Mouse (Mus musculus) CH12.LX (cell line): ENCODE measurements around the gene Ubr4. TPM values are rescaled to one million over a fixed set of nuclear protein-coding genes. Genes with fewer than 3 reads are reported as not detected.

Experiments used
- DNase-seq: peaks from one replicate; pipeline ENCODE4 v3.0.0-alpha.2; 2013; ENCODE audit errors: extremely low read depth
- H3K27ac ChIP-seq: 2 replicates; pipeline ENCODE4 v1.5.1; 2012; ENCODE audit warnings: low read depth, mild to moderate bottlenecking, control low read depth, moderate library complexity; ENCODE audit not compliant: insufficient read depth
- H3K27me3 ChIP-seq: replicated peaks from 2 replicates; pipeline ENCODE3; 2012; ENCODE audit warnings: inconsistent platforms
- H3K36me3 ChIP-seq, 2 experiments: replicated peaks in 1 of 2; 2 replicates each; pipeline versions ENCODE3 to v1.6.1; 2012; ENCODE audit warnings: inconsistent platforms in 1 of 2, low read length in 1 of 2, mild to moderate bottlenecking in 1 of 2, mixed read lengths in 1 of 2, moderate library complexity in 1 of 2; ENCODE audit not compliant: control insufficient read depth in 1 of 2, insufficient read depth in 1 of 2
- H3K4me1 ChIP-seq, 2 experiments: 2 replicates each; pipeline ENCODE4 v1.6.1; 2012; ENCODE audit warnings: inconsistent platforms in 1 of 2, moderate library complexity in 1 of 2; ENCODE audit not compliant: insufficient read depth in 2 of 2, control insufficient read depth in 1 of 2
- H3K4me2 ChIP-seq: 2 replicates; pipeline ENCODE4 v1.6.1; 2012; ENCODE audit warnings: low read depth, mild to moderate bottlenecking, control low read depth; ENCODE audit not compliant: poor library complexity, insufficient read depth, severe bottlenecking
- H3K4me3 ChIP-seq, 3 experiments: fragments of 150-350 bp in 1 of 3; sonication (generic) in 1 of 3; replicated peaks in 1 of 3; 2 replicates each; pipeline versions ENCODE3 to v1.5.1; 2011 to 2012; ENCODE audit warnings: low read depth in 2 of 3, low read length in 2 of 3, mild to moderate bottlenecking in 2 of 3, moderate library complexity in 2 of 3, control low read depth in 1 of 3, improper control_type of control experiment in 1 of 3, inconsistent platforms in 1 of 3, mixed read lengths in 1 of 3; ENCODE audit not compliant: poor library complexity in 1 of 3
- H3K79me2 ChIP-seq: replicated peaks from 2 replicates; pipeline ENCODE4 v1.6.1; 2012; ENCODE audit warnings: mild to moderate bottlenecking, moderate library complexity; ENCODE audit not compliant: control insufficient read depth, poor library complexity, insufficient read depth, severe bottlenecking; ENCODE audit errors: extremely low read depth
- H3K9ac ChIP-seq: 2 replicates; pipeline ENCODE4 v1.6.1; 2012; ENCODE audit warnings: low read depth, mild to moderate bottlenecking, control low read depth, moderate library complexity; ENCODE audit not compliant: insufficient read depth
- H3K9me3 ChIP-seq: replicated peaks from 2 replicates; pipeline ENCODE3; 2012; ENCODE audit warnings: low read length, inconsistent platforms, mixed read lengths
- CHD2 ChIP-seq: IDR thresholded peaks from 2 replicates; pipeline ENCODE4 v1.6.1; 2011; ENCODE audit warnings: low read length, improper control_type of control experiment
- E2F4 ChIP-seq: IDR thresholded peaks from 2 replicates; pipeline ENCODE4 v1.6.1; 2011; ENCODE audit warnings: low read depth, low read length, improper control_type of control experiment; ENCODE audit not compliant: insufficient replicate concordance
- ELF1 ChIP-seq: IDR thresholded peaks from 2 replicates; pipeline ENCODE4 v1.6.1; 2014; ENCODE audit warnings: low read depth, mild to moderate bottlenecking, inconsistent platforms, low read length, improper control_type of control experiment
- EP300 ChIP-seq: IDR thresholded peaks from 2 replicates; pipeline ENCODE4 v1.6.1; 2011; ENCODE audit warnings: low read length, improper control_type of control experiment
- IRF4 ChIP-seq: IDR thresholded peaks from 2 replicates; pipeline ENCODE4 v1.6.1; 2014; ENCODE audit warnings: low read depth, mild to moderate bottlenecking, inconsistent platforms, low read length, improper control_type of control experiment
- MAFK ChIP-seq: IDR thresholded peaks from 2 replicates; pipeline ENCODE4 v1.6.1; 2011; ENCODE audit warnings: low read length, improper control_type of control experiment; ENCODE audit not compliant: insufficient replicate concordance
- MAZ ChIP-seq: IDR thresholded peaks from 2 replicates; pipeline ENCODE4 v1.6.1; 2012; ENCODE audit warnings: low read depth, mild to moderate bottlenecking, inconsistent platforms, low read length, improper control_type of control experiment, moderate library complexity
- MXI1 ChIP-seq: IDR thresholded peaks from 2 replicates; pipeline ENCODE4 v1.6.1; 2011; ENCODE audit warnings: mild to moderate bottlenecking, low read depth, low read length, improper control_type of control experiment
- MYC ChIP-seq: IDR thresholded peaks from 2 replicates; pipeline ENCODE4 v1.6.1; 2011; ENCODE audit warnings: low read depth, mild to moderate bottlenecking, improper control_type of control experiment, low read length
- PAX5 ChIP-seq: IDR thresholded peaks from 2 replicates; pipeline ENCODE4 v1.6.1; 2012; ENCODE audit warnings: low read length, inconsistent platforms, mixed read lengths
- POLR2A ChIP-seq: IDR thresholded peaks from 2 replicates; pipeline ENCODE4 v1.6.1; 2011; ENCODE audit warnings: low read depth, mild to moderate bottlenecking, improper control_type of control experiment, low read length
- RAD21 ChIP-seq: IDR thresholded peaks from 2 replicates; pipeline ENCODE4 v1.6.1; 2011; ENCODE audit warnings: low read depth, mild to moderate bottlenecking, low read length, improper control_type of control experiment, moderate library complexity
- RCOR1 ChIP-seq: conservative IDR thresholded peaks from 2 replicates; pipeline ENCODE4 v1.6.1; 2012; ENCODE audit warnings: low read depth, mild to moderate bottlenecking, inconsistent platforms, low read length, improper control_type of control experiment
- TCF12 ChIP-seq: IDR thresholded peaks from 2 replicates; pipeline ENCODE4 v1.6.1; 2014; ENCODE audit warnings: low read depth, mild to moderate bottlenecking, inconsistent platforms, low read length, improper control_type of control experiment
- ZKSCAN1 ChIP-seq: IDR thresholded peaks from 2 replicates; pipeline ENCODE4 v1.6.1; 2012; ENCODE audit warnings: low read depth, inconsistent platforms, low read length, improper control_type of control experiment, borderline replicate concordance
- dilution Hi-C: fragments of 300-500 bp; cut with MboI; formaldehyde crosslinking; loops from 2 replicates; pipeline ENCODE4 v1.14.3; 2020; ENCODE audit warnings: low sequenced_read_pairs; ENCODE audit not compliant: extremely low pct_unique_long_range_greater_than_20kb, extremely low pct_ligation_motif_present
- in situ Hi-C: fragments of 300-500 bp; cut with MboI; formaldehyde crosslinking; loops from 3 replicates; pipeline ENCODE4 v1.14.3; 2019; ENCODE audit warnings: low sequenced_read_pairs, low pct_ligation_motif_present, low pct_unique_long_range_greater_than_20kb, mixed read lengths
- polyA plus RNA-seq: library from polyadenylated mRNA; unstranded; fragments of >175 nt; gene quantifications from 2 replicates; pipeline ENCODE4 v1.2.1, GENCODE M21; 2012; ENCODE audit warnings: low read depth; ENCODE audit not compliant: insufficient read length
- total RNA-seq, 2 experiments: library from RNA; depleted of rRNA; stranded (reverse); fragments of 300-350 nt in 1 of 2; fragments of >200 nt in 1 of 2; gene quantifications; 2 replicates each; pipeline ENCODE4 v1.2.3; 2012 to 2014

Ubr4 gene
- total and polyA plus RNA-seq, 3 experiments = 43.0 to 102 (median 90.8) TPM

- TF ChIP-seq MYC = no peak
- no peak for TF ChIP-seq POLR2A
- no peak for TF ChIP-seq MAFK
Measured at GRCm38 (mm10) chr4:139481400-139481799, 129.0 kb downstream of the Ubr4 start (continued).

GRCm38 (mm10) chr4:139483461-139484105, 131.2 kb downstream of the Ubr4 start:
- H3K27me3 ChIP-seq = no peaks in the 10 kb centered on the region
- TF ChIP-seq ELF1 = no peak
- no peak for TF ChIP-seq MAZ
- no peak for TF ChIP-seq EP300
- TF ChIP-seq ZKSCAN1 = no peak
- TF ChIP-seq PAX5 = no peak
- H3K9me3 ChIP-seq = no peaks in the 10 kb centered on the region
- peaks cover 90 to 98% of the 10 kb centered on the region in 2 experiments for H3K36me3 ChIP-seq
- in situ Hi-C loops = no loop called here
- no peak overlapping the region for H3K27ac ChIP-seq
- no peak for DNase-seq
- H3K79me2 ChIP-seq = no peaks in the 10 kb centered on the region
- H3K4me1 ChIP-seq = peaks cover 0 to 5% of the 10 kb centered on the region in 2 experiments; a peak in 1 of 4 replicates
- no peak overlapping the region for H3K4me3 ChIP-seq
- H3K4me2 ChIP-seq = no peak overlapping the region
- dilution Hi-C loops = no loop called here
- no peak overlapping the region for H3K9ac ChIP-seq

GRCm38 (mm10) chr4:139484496-139484895, 132.1 kb downstream of the Ubr4 start:
- Histone ChIP-seq H3K4me2 (no peak overlapping the region), H3K79me2 (no peaks in the 10 kb centered on the region), H3K4me1 (peaks cover 0 to 5% of the 10 kb centered on the region in 2 experiments; a peak in 1 of 4 replicates), H3K9ac (no peak overlapping the region), H3K9me3 (no peaks in the 10 kb centered on the region), H3K27me3 (no peaks in the 10 kb centered on the region), H3K36me3 (peaks cover 89 to 98% of the 10 kb centered on the region in 2 experiments), H3K4me3 (no peak overlapping the region), H3K27ac (no peak overlapping the region)
- no peak for TF ChIP-seq MYC
- no peak for TF ChIP-seq RCOR1
- TF ChIP-seq PAX5 = no peak
- no peak for TF ChIP-seq EP300
- TF ChIP-seq CHD2 = no peak
- TF ChIP-seq RAD21 = no peak
- TF ChIP-seq E2F4 = no peak
- TF ChIP-seq TCF12 = no peak
- no peak for TF ChIP-seq IRF4
- no peak for TF ChIP-seq MXI1
- in situ Hi-C loops (no loop called here), dilution Hi-C loops (no loop called here)
- DNase-seq = no peak
